ENCODE assay signal across 10 mouse cellular contexts in genomic region chr1:32174566-32174965, GRCm38 (mm10). TPM values are rescaled to one million over a fixed set of nuclear protein-coding genes. Genes with fewer than 3 reads are reported as not detected.
DNase-seq lines count a peak whose midpoint lies in the region; ATAC-seq and TF ChIP-seq lines count a peak whose summit lies in the region.
"Had no signal": no experiment of that assay in that cellular context is flagged by ENCODE, and none has a peak within 500 bp of the region (broad histone marks: within the 10 kb centered on the region; RNA-seq: fewer than 3 reads in every experiment).

No protein-coding gene starts in this region.

- no peak overlapping the region for H3K9ac ChIP-seq in kidney, embryonic 15.5 days
- no peak overlapping the region for H3K9ac ChIP-seq in hindbrain, embryonic 12.5 days
- peak overlapping the region; percentile 25; the same call in 1 of the 2 replicates for H3K9ac ChIP-seq in midbrain, postnatal 0 days (replicated peaks; ENCODE audit: low read length, poor library complexity, severe bottlenecking)
- H3K9ac ChIP-seq in kidney, embryonic 14.5 days (ENCODE audit: low read depth, low read length): no peak overlapping the region
- H3K9ac ChIP-seq: limb, embryonic 15.5 days had no signal

- no peak overlapping the region for H3K4me3 ChIP-seq in kidney, embryonic 15.5 days (replicated peaks)
- H3K4me3 ChIP-seq in cortical plate, adult 2 months (ENCODE audit: insufficient read depth, low read length): peak overlapping the region; percentile 95
- peak overlapping the region; percentile 16; the same call in 1 of the 2 replicates for H3K4me3 ChIP-seq in hindbrain, embryonic 12.5 days
- peak overlapping the region; percentile 76 for H3K4me3 ChIP-seq in midbrain, postnatal 0 days (ENCODE audit: low read depth, low read length)
- no peak overlapping the region for H3K4me3 ChIP-seq in kidney, embryonic 14.5 days (ENCODE audit: low read length)
- H3K4me3 ChIP-seq: limb, embryonic 15.5 days had no signal

- no peak for TF ChIP-seq CTCF in cortical plate, adult 2 months (IDR thresholded peaks at IDR 0.05; ENCODE audit: extremely low read depth, insufficient read depth, low read length)
- peak; percentile 78 for TF ChIP-seq CTCF in midbrain, postnatal 0 days (IDR thresholded peaks at IDR 0.05)

- H3K27ac ChIP-seq in kidney, embryonic 15.5 days: no peak overlapping the region
- H3K27ac ChIP-seq in cortical plate, adult 2 months (ENCODE audit: insufficient read depth, low read length): no peak overlapping the region
- no peak overlapping the region for H3K27ac ChIP-seq in hindbrain, embryonic 12.5 days
- H3K27ac ChIP-seq in midbrain, postnatal 0 days (ENCODE audit: low read depth, low read length): 0 out of 2 replicates have a peak overlapping the region, but pooled peaks have one; percentile 59
- H3K27ac ChIP-seq in kidney, embryonic 14.5 days (ENCODE audit: low read depth, low read length): no peak overlapping the region
- H3K27ac ChIP-seq: limb, embryonic 15.5 days had no signal

- no peak for TF ChIP-seq POLR2A in cortical plate, adult 2 months (IDR thresholded peaks at IDR 0.05; ENCODE audit: extremely low read depth, insufficient read depth, low read length)

- H3K9me3 ChIP-seq in kidney, embryonic 15.5 days (replicated peaks): no peaks in the 10 kb centered on the region
- H3K9me3 ChIP-seq in hindbrain, embryonic 12.5 days (replicated peaks): no peaks in the 10 kb centered on the region
- H3K9me3 ChIP-seq in midbrain, postnatal 0 days (ENCODE audit: low read length): no peaks in the 10 kb centered on the region
- no peaks in the 10 kb centered on the region for H3K9me3 ChIP-seq in kidney, embryonic 14.5 days (ENCODE audit: control insufficient read depth, low read length)
- H3K9me3 ChIP-seq: limb, embryonic 15.5 days had no signal

- H3K36me3 ChIP-seq in kidney, embryonic 15.5 days: no peaks in the 10 kb centered on the region
- no peaks in the 10 kb centered on the region for H3K36me3 ChIP-seq in hindbrain, embryonic 12.5 days
- no peaks in the 10 kb centered on the region for H3K36me3 ChIP-seq in midbrain, postnatal 0 days (ENCODE audit: insufficient read depth, low read length)
- no peaks in the 10 kb centered on the region for H3K36me3 ChIP-seq in kidney, embryonic 14.5 days (ENCODE audit: control insufficient read depth, insufficient read depth, low read length)
- H3K36me3 ChIP-seq: limb, embryonic 15.5 days had no signal

- WGBS in kidney, embryonic 15.5 days: 67% methylated on average over 5 of the region's 5 CpGs
- 65% methylated on average over 5 of the region's 5 CpGs for WGBS in hindbrain, embryonic 12.5 days
- 34% methylated on average over 5 of the region's 5 CpGs for WGBS in midbrain, postnatal 0 days
- WGBS in kidney, embryonic 14.5 days: 67% methylated on average over 5 of the region's 5 CpGs

- H3K27me3 ChIP-seq in kidney, embryonic 15.5 days: peaks cover 21% of the 10 kb centered on the region
- H3K27me3 ChIP-seq in hindbrain, embryonic 12.5 days: peaks cover 4% of the 10 kb centered on the region; the same call in 1 of the 2 replicates
- no peaks in the 10 kb centered on the region for H3K27me3 ChIP-seq in midbrain, postnatal 0 days (ENCODE audit: insufficient read depth, low read length)
- H3K27me3 ChIP-seq in kidney, embryonic 14.5 days (ENCODE audit: control insufficient read depth, insufficient read depth, low read length): 0 out of 2 replicates have a peak, but pooled peaks cover 3% of the 10 kb centered on the region

- peak; percentile 7 for DNase-seq in kidney, postnatal 14 days
- peak; percentile 86 for DNase-seq in midbrain, postnatal 0 days (ENCODE audit: low spot score)
- no peak for DNase-seq in urinary bladder, postnatal 14 days (ENCODE audit: low spot score)
- DNase-seq: gastrocnemius, postnatal 25 days had no signal

- H3K4me1 ChIP-seq in kidney, embryonic 15.5 days: peaks cover 10% of the 10 kb centered on the region
- H3K4me1 ChIP-seq in cortical plate, adult 2 months (ENCODE audit: control insufficient read depth, insufficient read depth, low read length): peaks cover 2% of the 10 kb centered on the region; the same call in 1 of the 2 replicates
- H3K4me1 ChIP-seq in hindbrain, embryonic 12.5 days: no peaks in the 10 kb centered on the region; the same call in 1 of the 2 replicates
- no peaks in the 10 kb centered on the region for H3K4me1 ChIP-seq in midbrain, postnatal 0 days (ENCODE audit: insufficient read depth, low read length)
- no peaks in the 10 kb centered on the region for H3K4me1 ChIP-seq in kidney, embryonic 14.5 days (ENCODE audit: control insufficient read depth, insufficient read depth, low read length)

- no peak overlapping the region for H3K4me2 ChIP-seq in kidney, embryonic 15.5 days
- peak overlapping the region; percentile 88 for H3K4me2 ChIP-seq in hindbrain, embryonic 12.5 days (replicated peaks)
- H3K4me2 ChIP-seq in midbrain, postnatal 0 days (ENCODE audit: low read depth, low read length, poor library complexity, severe bottlenecking): peak overlapping the region; percentile 86
- no peak overlapping the region for H3K4me2 ChIP-seq in kidney, embryonic 14.5 days (replicated peaks; ENCODE audit: low read depth, low read length)
- H3K4me2 ChIP-seq: limb, embryonic 15.5 days had no signal

- no peak for ATAC-seq in kidney, embryonic 15.5 days (replicated peaks; ENCODE audit: low FRiP score)
- no peak for ATAC-seq in hindbrain, embryonic 12.5 days (ENCODE audit: low FRiP score)
- ATAC-seq in midbrain, postnatal 0 days (ENCODE audit: low FRiP score): no peak
- ATAC-seq in inflammation-experienced regulatory T-cells, adult 6 months: no peak
- ATAC-seq in kidney, embryonic 14.5 days (ENCODE audit: low FRiP score, low TSS enrichment): no peak

RNA-seq across cellular contexts. Expression of gene Khdrbs2, which starts 2.1 kb away (rescaled TPM):
- polyA plus RNA-seq in kidney, embryonic 15.5 days (2015; fragmentation: Nextera tagmentation; extraction: Ambion mirVana): 2.0 and 2.4 TPM in 2 replicates
- 9.5 and 10.0 TPM in 2 replicates for polyA plus RNA-seq in cortical plate, adult 2 months (2012; rRNA removed)
- 25.5 and 26.7 TPM in 2 replicates for polyA plus RNA-seq in hindbrain, embryonic 12.5 days (2016; fragmentation: Nextera tagmentation; extraction: Ambion mirVana)
- 29.0 and 39.7 TPM in 2 replicates for total RNA-seq in midbrain, postnatal 0 days (2014; rRNA removed)
- polyA plus RNA-seq in midbrain, postnatal 0 days (2015; fragmentation: Nextera tagmentation; extraction: Ambion mirVana): 38.2 and 41.1 TPM in 2 replicates
- 1 to 10 TPM in 1 of 3 experiments, under 1 TPM in 1, not detected in 1; 0.79 to 1.3 TPM for polyA plus RNA-seq in inflammation-experienced regulatory T-cells, adult 6 months (2017; shearing (Covaris generic))
- polyA plus RNA-seq in kidney, embryonic 14.5 days (2014; fragmentation: Nextera tagmentation; extraction: Ambion mirVana): 2.6 and 2.7 TPM in 2 replicates
- total RNA-seq: gastrocnemius, postnatal 25 days had no signal

Comparison
In these comparisons a context has a peak if more than half of its experiments do, and no peak if none do; other contexts are left out.
1. H3K4me2 ChIP-seq: peak in hindbrain, embryonic 12.5 days (single experiment) and midbrain, postnatal 0 days (single experiment); none in kidney, embryonic 15.5 days (single experiment) and kidney, embryonic 14.5 days (single experiment).
2. H3K4me3 ChIP-seq: peak in cortical plate, adult 2 months (single experiment), hindbrain, embryonic 12.5 days (single experiment) and midbrain, postnatal 0 days (single experiment); none in kidney, embryonic 15.5 days (single experiment) and kidney, embryonic 14.5 days (single experiment).